Mouse (Mus musculus) skeletal muscle tissue, adult 2 months (tissue): ENCODE results near the gene Ctsk.
"Not testable (repeated sequence)": the region's sequence is repeated elsewhere in the genome, so short reads cannot be mapped to it uniquely, and the experiment has no call there.

ENCODE experiments used
- DNase-seq: peaks from one replicate; pipeline ENCODE4 v3.0.0-alpha.2; 2012; ENCODE audit warnings: low read depth, low spot score

The Ctsk gene

GRCm38 (mm10) chr3:95524673-95525072, 25.6 kb downstream of the Ctsk start:
- no peak for DNase-seq

DNA sequence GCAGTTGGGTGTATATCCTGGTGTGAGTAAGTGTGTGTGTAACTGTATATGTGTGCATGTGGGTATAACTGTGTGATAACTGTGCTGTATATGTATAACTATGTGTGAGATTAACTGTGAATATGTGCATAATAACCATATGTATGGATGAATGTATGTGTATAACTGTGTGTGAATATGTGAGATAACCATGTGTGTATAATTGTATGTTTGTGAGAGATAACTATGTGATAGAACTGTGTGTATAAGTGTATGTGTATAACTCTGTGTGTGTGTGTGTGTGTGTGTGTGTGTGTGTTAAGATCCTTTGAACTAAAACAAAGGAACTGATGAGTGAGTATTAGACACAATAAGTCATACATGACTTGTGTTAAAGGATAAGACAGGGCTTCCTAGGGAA, 27.1 kb downstream of the Ctsk start:
- no peak for DNase-seq

DNA sequence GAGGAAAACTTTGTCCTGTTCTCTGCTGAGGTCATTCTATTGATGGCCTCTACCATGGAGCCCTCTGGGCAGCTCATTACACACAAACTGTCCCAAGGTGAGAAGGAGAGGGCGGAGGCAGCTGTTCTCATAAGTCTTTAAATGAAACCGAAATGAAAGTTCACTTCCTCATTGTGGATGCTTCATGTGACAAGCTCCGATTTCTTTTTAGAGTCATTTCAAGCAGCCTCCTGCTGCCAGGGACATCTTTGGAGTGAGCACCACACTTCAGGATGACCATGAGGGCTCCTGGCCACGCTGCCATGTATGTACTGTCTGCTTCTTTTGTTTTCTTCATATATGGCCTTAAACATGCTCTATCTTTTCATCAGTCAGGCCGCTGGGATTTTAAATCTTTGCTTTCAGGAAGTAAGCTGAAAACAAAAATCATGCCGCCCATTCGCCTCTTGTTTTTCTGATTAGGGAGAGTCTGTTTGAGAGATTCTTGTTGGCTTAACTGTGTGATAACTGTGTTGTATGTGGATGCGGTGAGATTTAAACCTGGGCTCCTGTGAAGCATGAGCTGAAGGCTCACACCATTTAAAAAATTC, 27.7 kb downstream of the Ctsk start, which contains the start of gene Ctss:
Gene Ctss, plus strand, starts transcription at position 165 of the 590 bp plus-strand sequence.
- no peak for DNase-seq

GRCm38 (mm10) chr3:95529814-95530213, 30.8 kb downstream of the Ctsk start:
- DNase-seq, result no peak

DNA sequence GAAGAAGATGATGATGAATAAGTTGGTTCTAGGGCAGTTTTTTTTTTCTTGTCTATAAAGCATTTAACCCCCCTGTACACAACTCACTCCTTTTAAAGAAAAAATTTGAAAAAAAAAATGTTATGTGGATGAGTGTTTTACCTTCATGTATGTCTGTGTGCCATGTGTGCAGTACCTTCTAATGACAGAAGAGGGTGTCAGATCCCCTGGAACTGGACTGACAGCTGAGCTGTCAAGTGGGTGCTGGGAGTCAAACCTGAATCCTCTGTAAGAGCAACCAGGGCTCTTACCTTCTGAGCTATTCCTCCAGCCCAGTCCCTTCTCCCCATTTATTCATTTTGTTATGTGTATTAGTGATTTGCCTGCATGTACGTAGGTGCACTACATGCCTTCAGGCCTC, 32.0 kb downstream of the Ctsk start:
- DNase-seq, result no peak

DNA sequence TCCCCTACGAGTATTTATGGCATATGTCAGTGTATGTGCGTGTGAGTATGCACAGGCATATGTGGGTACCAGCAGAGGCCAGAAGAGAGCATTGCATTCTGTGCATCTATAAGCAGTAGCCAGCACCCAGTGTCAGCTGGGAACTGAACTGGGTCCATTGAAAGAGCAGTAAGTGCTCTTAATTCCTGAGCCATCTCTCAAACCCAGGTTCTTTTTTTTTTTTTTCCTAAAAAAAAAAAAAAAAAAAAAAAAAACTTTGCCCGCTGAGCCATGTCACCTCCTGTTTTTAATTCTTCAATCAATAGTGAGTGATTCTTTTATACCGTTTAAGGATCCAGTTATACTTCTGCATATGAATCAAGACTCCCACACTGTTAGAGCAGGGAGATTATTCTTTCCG, 34.3 kb downstream of the Ctsk start:
- DNase-seq, result no peak

DNA sequence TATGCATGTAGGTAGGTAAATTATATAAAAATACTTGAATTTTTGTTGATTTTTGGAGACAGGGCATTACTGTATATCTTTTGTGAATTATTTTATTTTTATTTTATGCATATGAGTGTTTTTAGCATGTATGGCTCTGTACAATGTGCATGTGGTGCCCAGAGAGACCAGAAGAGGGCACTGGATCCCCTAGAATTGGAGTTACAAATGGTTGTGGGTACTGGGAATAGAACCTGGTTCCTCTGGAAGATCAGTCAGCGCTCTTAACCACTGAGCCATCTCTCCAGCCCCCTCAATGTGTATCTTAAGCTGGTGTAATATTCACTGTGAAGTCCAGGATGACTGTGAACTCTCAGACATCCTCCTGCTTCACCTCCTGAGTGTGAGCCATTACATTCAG, 35.9 kb downstream of the Ctsk start:
- no peak for DNase-seq

DNA sequence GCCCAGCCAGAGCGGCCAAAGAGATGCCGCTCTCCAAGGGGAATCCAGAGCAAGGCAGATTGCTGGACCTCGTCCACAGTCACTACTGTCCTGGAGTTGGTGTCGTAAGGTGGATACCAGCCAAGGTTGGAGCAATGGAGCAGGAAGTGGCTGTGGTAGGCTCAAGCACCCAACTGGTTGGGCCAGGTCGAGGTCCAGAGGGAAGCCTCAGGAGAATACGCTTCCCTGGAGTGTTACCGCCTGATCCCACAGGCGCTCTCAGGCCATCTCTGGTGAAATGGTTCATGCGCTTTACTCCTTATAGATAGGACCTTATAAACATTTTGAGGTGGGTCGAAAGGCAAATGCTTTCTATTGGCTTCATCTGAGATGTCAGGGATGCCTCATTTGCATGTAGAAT, 39.9 kb downstream of the Ctsk start:
- no peak for DNase-seq

DNA sequence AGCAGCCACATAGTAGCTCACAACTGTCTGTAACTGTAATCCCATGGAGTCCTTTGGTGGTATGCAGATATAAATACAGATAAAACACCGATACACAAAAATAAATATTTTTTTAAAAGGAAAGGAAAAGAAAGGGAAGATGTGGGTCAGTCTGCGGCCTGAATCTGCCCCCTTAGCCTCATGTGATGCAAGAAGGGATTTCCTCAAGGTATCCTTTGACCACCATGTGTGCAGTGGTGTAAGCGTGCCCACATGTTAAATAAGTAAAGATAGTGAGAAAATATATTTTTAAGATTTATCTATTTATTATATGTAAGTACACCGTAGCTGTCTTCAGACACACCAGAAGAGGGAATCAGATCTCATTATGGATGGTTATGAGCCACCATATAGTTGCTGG, 40.8 kb downstream of the Ctsk start:
- no peak for DNase-seq

DNA sequence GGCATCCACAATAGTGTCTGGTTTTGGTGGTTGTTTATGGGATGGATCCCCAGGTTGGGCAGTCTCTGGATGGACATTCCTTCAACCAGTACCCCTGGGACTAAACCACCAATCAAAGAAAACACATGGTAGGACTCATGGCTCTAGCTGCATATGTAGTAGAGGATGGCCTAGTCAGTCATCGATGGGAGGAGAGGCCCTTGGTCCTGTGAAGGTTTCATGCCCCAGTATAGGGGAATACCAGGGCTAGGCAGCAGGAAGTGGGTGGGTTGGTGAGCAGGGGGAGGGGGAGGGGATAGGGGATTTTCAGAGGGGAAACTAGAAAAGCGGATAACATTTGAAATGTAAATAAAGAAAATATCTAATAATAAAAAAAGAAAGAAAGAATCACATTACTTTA, 42.1 kb downstream of the Ctsk start:
- DNase-seq, result not testable (repeated sequence)

- DNase-seq, result no peak
Measured at GRCm38 (mm10) chr3:95542171-95542570, 43.1 kb downstream of the Ctsk start.

GRCm38 (mm10) chr3:95542981-95543380, 43.9 kb downstream of the Ctsk start:
- DNase-seq, result no peak

- no peak for DNase-seq
Measured at GRCm38 (mm10) chr3:95550176-95550575, 51.1 kb downstream of the Ctsk start.

GRCm38 (mm10) chr3:95553986-95554385, 54.9 kb downstream of the Ctsk start:
- DNase-seq, result no peak
